29 mouse cellular contexts compared by ENCODE assay signal in the genomic region with DNA sequence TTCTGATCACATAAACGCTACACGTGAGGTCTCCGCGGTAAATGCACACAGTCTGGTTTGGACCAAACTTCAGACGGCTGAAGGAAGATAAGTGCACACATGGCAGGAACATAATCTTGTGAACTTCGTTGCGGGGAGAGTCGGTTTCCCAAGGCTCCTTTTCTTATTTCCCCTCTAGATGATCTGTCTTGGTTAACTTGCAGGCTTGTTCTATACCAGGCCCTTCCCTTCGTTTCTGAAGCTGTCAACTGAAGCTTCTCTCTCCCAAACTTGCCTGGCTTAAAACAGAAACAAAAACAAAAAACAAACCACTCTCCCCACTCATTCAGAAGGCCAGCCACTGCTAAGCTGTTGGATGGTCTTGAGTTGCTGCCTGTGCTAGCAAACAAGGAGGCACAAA. TPM values are rescaled to one million over a fixed set of nuclear protein-coding genes. Genes with fewer than 3 reads are reported as not detected.
DNase-seq lines count a peak whose midpoint lies in the region; ATAC-seq and TF ChIP-seq lines count a peak whose summit lies in the region.
"Had no signal": no experiment of that assay in that cellular context is flagged by ENCODE, and none has a peak within 500 bp of the region (broad histone marks: within the 10 kb centered on the region; RNA-seq: fewer than 3 reads in every experiment).

No protein-coding gene starts in this region.

- ATAC-seq in hindbrain, embryonic 11.5 days (ENCODE audit: low FRiP score) = no peak
- no peak for ATAC-seq in hindbrain, embryonic 12.5 days (ENCODE audit: low FRiP score)
- ATAC-seq in limb, embryonic 11.5 days (ENCODE audit: insufficient number of reproducible peaks, low FRiP score, low TSS enrichment, low read depth) = no peak
- no peak for ATAC-seq in heart, embryonic 12.5 days (ENCODE audit: insufficient number of reproducible peaks, low FRiP score)
- ATAC-seq: intestine, postnatal 0 days; Patski had no signal

- no peak overlapping the region for H3K27ac ChIP-seq in hindbrain, embryonic 11.5 days (ENCODE audit: low read depth, low read length)
- H3K27ac ChIP-seq in hindbrain, embryonic 12.5 days = no peak overlapping the region
- H3K27ac ChIP-seq in limb, embryonic 11.5 days (replicated peaks; ENCODE audit: low read depth, low read length) = no peak overlapping the region
- no peak overlapping the region for H3K27ac ChIP-seq in limb, embryonic 10.5 days
- no peak overlapping the region for H3K27ac ChIP-seq in heart, embryonic 12.5 days (ENCODE audit: poor library complexity, severe bottlenecking)
- H3K27ac ChIP-seq: embryonic facial prominence, embryonic 13.5 days; forebrain, embryonic 12.5 days; forebrain, embryonic 15.5 days; heart, adult 2 months; heart, embryonic 15.5 days; hindbrain, embryonic 13.5 days had no signal

- no peak overlapping the region for H3K9ac ChIP-seq in hindbrain, embryonic 11.5 days (ENCODE audit: low read depth, low read length)
- H3K9ac ChIP-seq in hindbrain, embryonic 12.5 days = no peak overlapping the region
- no peak overlapping the region for H3K9ac ChIP-seq in limb, embryonic 11.5 days (ENCODE audit: low read length)
- H3K9ac ChIP-seq in heart, embryonic 12.5 days = no peak overlapping the region
- H3K9ac ChIP-seq: heart, embryonic 15.5 days had no signal

- H3K9me3 ChIP-seq in hindbrain, embryonic 11.5 days (ENCODE audit: control insufficient read depth, low read length) = no peaks in the 10 kb centered on the region
- H3K9me3 ChIP-seq in hindbrain, embryonic 12.5 days (replicated peaks) = no peaks in the 10 kb centered on the region
- H3K9me3 ChIP-seq in limb, embryonic 11.5 days (ENCODE audit: control insufficient read depth, low read length) = no peaks in the 10 kb centered on the region
- no peaks in the 10 kb centered on the region for H3K9me3 ChIP-seq in limb, embryonic 10.5 days (replicated peaks)
- H3K9me3 ChIP-seq in heart, embryonic 12.5 days (replicated peaks) = no peaks in the 10 kb centered on the region
- H3K9me3 ChIP-seq: embryonic facial prominence, embryonic 13.5 days; forebrain, embryonic 12.5 days; forebrain, embryonic 15.5 days; heart, embryonic 15.5 days; hindbrain, embryonic 13.5 days had no signal

- no peak for TF ChIP-seq POLR2A in brain, embryonic 14.5 days (IDR thresholded peaks at IDR 0.05; ENCODE audit: borderline replicate concordance, extremely low read depth, insufficient read depth, insufficient read length, poor library complexity, severe bottlenecking)

- peaks cover 4% of the 10 kb centered on the region; the same call in 1 of the 2 replicates for H3K27me3 ChIP-seq in hindbrain, embryonic 11.5 days (ENCODE audit: control insufficient read depth, insufficient read depth, low read length)
- H3K27me3 ChIP-seq in hindbrain, embryonic 12.5 days = peaks cover 28% of the 10 kb centered on the region
- peaks cover 7% of the 10 kb centered on the region; the same call in 1 of the 2 replicates for H3K27me3 ChIP-seq in limb, embryonic 11.5 days (ENCODE audit: control insufficient read depth, insufficient read depth, low read length)
- peaks cover 49% of the 10 kb centered on the region for H3K27me3 ChIP-seq in limb, embryonic 10.5 days (ENCODE audit: low read depth, poor library complexity, severe bottlenecking)
- H3K27me3 ChIP-seq in heart, embryonic 12.5 days (replicated peaks) = peaks cover 47% of the 10 kb centered on the region
- H3K27me3 ChIP-seq: CH12.LX, Patski had no signal

- H3K4me2 ChIP-seq in hindbrain, embryonic 11.5 days (replicated peaks; ENCODE audit: low read depth, low read length) = no peak overlapping the region
- no peak overlapping the region for H3K4me2 ChIP-seq in hindbrain, embryonic 12.5 days (replicated peaks)
- H3K4me2 ChIP-seq in limb, embryonic 11.5 days (ENCODE audit: low read depth, severe bottlenecking) = no peak overlapping the region
- H3K4me2 ChIP-seq in heart, embryonic 12.5 days = no peak overlapping the region

- WGBS in hindbrain, embryonic 11.5 days = 61% methylated on average over 9 of the region's 9 CpGs
- WGBS in hindbrain, embryonic 12.5 days = 46% methylated on average over 9 of the region's 9 CpGs
- 31% methylated on average over 9 of the region's 9 CpGs for WGBS in limb, embryonic 11.5 days
- WGBS in limb, embryonic 10.5 days = 58% methylated on average over 9 of the region's 9 CpGs
- 48% methylated on average over 9 of the region's 9 CpGs for WGBS in heart, embryonic 12.5 days

- no peaks in the 10 kb centered on the region for H3K36me3 ChIP-seq in hindbrain, embryonic 11.5 days (ENCODE audit: control insufficient read depth, insufficient read depth, low read length)
- H3K36me3 ChIP-seq in hindbrain, embryonic 12.5 days = no peaks in the 10 kb centered on the region
- no peaks in the 10 kb centered on the region for H3K36me3 ChIP-seq in limb, embryonic 11.5 days (ENCODE audit: control insufficient read depth, insufficient read depth, low read length)
- no peaks in the 10 kb centered on the region for H3K36me3 ChIP-seq in limb, embryonic 10.5 days
- H3K36me3 ChIP-seq in heart, embryonic 12.5 days = no peaks in the 10 kb centered on the region
- H3K36me3 ChIP-seq: embryonic facial prominence, embryonic 13.5 days; forebrain, embryonic 12.5 days; forebrain, embryonic 15.5 days; heart, embryonic 15.5 days; hindbrain, embryonic 13.5 days had no signal

- no peak overlapping the region for H3K4me3 ChIP-seq in hindbrain, embryonic 11.5 days (ENCODE audit: low read depth, low read length)
- H3K4me3 ChIP-seq in hindbrain, embryonic 12.5 days = no peak overlapping the region
- H3K4me3 ChIP-seq in limb, embryonic 11.5 days (ENCODE audit: low read depth, low read length) = no peak overlapping the region
- no peak overlapping the region for H3K4me3 ChIP-seq in limb, embryonic 10.5 days
- no peak overlapping the region for H3K4me3 ChIP-seq in heart, embryonic 12.5 days
- H3K4me3 ChIP-seq: erythroblast, embryonic 14.5 days had no signal

- DNase-seq in hindbrain, embryonic 11.5 days (ENCODE audit: low spot score) = peak; percentile 24
- peak; percentile 40 for DNase-seq in limb, embryonic 11.5 days (ENCODE audit: low spot score)
- no peak for DNase-seq in limb, embryonic 10.5 days (ENCODE audit: low spot score)
- DNase-seq in brain, embryonic 14.5 days (ENCODE audit: low read depth) = peak; percentile 19
- no peak for DNase-seq in thymus, postnatal 25 days
- DNase-seq: adrenal gland, adult 2 months; adrenal gland, postnatal 14 days; B cell, adult 2 months; cerebellum, adult 18-20 months; cerebellum, adult 9-10 months; cerebellum, postnatal 14 days; gastrocnemius, postnatal 36 days; heart, adult 2 months; heart, postnatal 14 days; heart, postnatal 4 days had no signal

- H3K4me1 ChIP-seq in hindbrain, embryonic 11.5 days (replicated peaks; ENCODE audit: control insufficient read depth, insufficient read depth, low read length) = peaks cover 2% of the 10 kb centered on the region; the same call in 1 of the 2 replicates
- H3K4me1 ChIP-seq in hindbrain, embryonic 12.5 days = peaks cover 5% of the 10 kb centered on the region
- H3K4me1 ChIP-seq in limb, embryonic 11.5 days (ENCODE audit: control insufficient read depth, insufficient read depth, low read length) = peaks cover 6% of the 10 kb centered on the region; the same call in 1 of the 2 replicates
- H3K4me1 ChIP-seq in limb, embryonic 10.5 days = peaks cover 28% of the 10 kb centered on the region
- H3K4me1 ChIP-seq in heart, embryonic 12.5 days (replicated peaks) = peaks cover 12% of the 10 kb centered on the region; the same call in 1 of the 2 replicates

- no peak for TF ChIP-seq CTCF in brain, embryonic 14.5 days (IDR thresholded peaks at IDR 0.05; ENCODE audit: borderline replicate concordance, extremely low read depth, insufficient read depth, insufficient read length)

RNA-seq across cellular contexts. Expression of a gene that starts 8.1 kb away (rescaled TPM):
- 16.0 and 18.1 TPM in 2 replicates for polyA plus RNA-seq in hindbrain, embryonic 11.5 days (2014; fragmentation: Nextera tagmentation; extraction: Ambion mirVana)
- 24.8 and 25.5 TPM in 2 replicates for polyA plus RNA-seq in hindbrain, embryonic 12.5 days (2016; fragmentation: Nextera tagmentation; extraction: Ambion mirVana)
- 0.56 and 0.91 TPM in 2 replicates for polyA plus RNA-seq in limb, embryonic 11.5 days (2014; fragmentation: Nextera tagmentation; extraction: Ambion mirVana)
- polyA plus RNA-seq in limb, embryonic 10.5 days (2016; fragmentation: Nextera tagmentation; extraction: Ambion mirVana) = 0.13 and 0.79 TPM in 2 replicates
- polyA plus RNA-seq in brain, embryonic 14.5 days (2012; rRNA removed) = 20.7 and 23.6 TPM in 2 replicates
- polyA plus RNA-seq in heart, embryonic 12.5 days (2016; fragmentation: Nextera tagmentation; extraction: Ambion mirVana) = 0.41 and 0.50 TPM in 2 replicates
- polyA plus RNA-seq: erythroblast, embryonic 14.5 days; G1E; Patski had no signal

RNA-seq across cellular contexts. Expression of a gene that starts 40.2 kb away (rescaled TPM):
- polyA plus RNA-seq in hindbrain, embryonic 11.5 days (2014; fragmentation: Nextera tagmentation; extraction: Ambion mirVana) = not detected in 2 replicates
- polyA plus RNA-seq in hindbrain, embryonic 12.5 days (2016; fragmentation: Nextera tagmentation; extraction: Ambion mirVana) = not detected in 2 replicates
- not detected in 2 replicates for polyA plus RNA-seq in limb, embryonic 11.5 days (2014; fragmentation: Nextera tagmentation; extraction: Ambion mirVana)
- not detected in 2 replicates for polyA plus RNA-seq in limb, embryonic 10.5 days (2016; fragmentation: Nextera tagmentation; extraction: Ambion mirVana)
- not detected in 2 replicates for polyA plus RNA-seq in brain, embryonic 14.5 days (2012; rRNA removed)
- not detected in 2 replicates for polyA plus RNA-seq in heart, embryonic 12.5 days (2016; fragmentation: Nextera tagmentation; extraction: Ambion mirVana)
- polyA plus RNA-seq: adrenal gland, adult 2 months; embryonic facial prominence, embryonic 13.5 days; erythroblast, embryonic 14.5 days; forebrain, embryonic 12.5 days; forebrain, embryonic 15.5 days; G1E; heart, adult 2 months; heart, embryonic 11.5 days; heart, embryonic 15.5 days; hindbrain, embryonic 13.5 days; hindbrain, embryonic 16.5 days; intestine, postnatal 0 days; Patski had no signal

Comparison
In these comparisons a context has a peak if more than half of its experiments do, and no peak if none do; other contexts are left out.
1. DNase-seq: peak in hindbrain, embryonic 11.5 days (single experiment), limb, embryonic 11.5 days (single experiment) and brain, embryonic 14.5 days (single experiment); none in limb, embryonic 10.5 days (single experiment) and thymus, postnatal 25 days (single experiment).